Mouse (Mus musculus): ENCODE measurements around the gene Fbxo46. TPM values are rescaled to one million over a fixed set of nuclear protein-coding genes. Genes with fewer than 3 reads are reported as not detected.

The Fbxo46 gene
- polyA plus RNA-seq, 1 experiment from 2014 or later = 10.8 TPM

- WGBS = 53% methylated on average over 5 of the region's 5 CpGs
- peak overlapping the region; percentile 93 for H3K4me2 ChIP-seq (ENCODE audit: low read depth, low read length)
- H3K27me3 ChIP-seq (replicated peaks; ENCODE audit: control insufficient read depth, insufficient read depth, low read length) = no peaks in the 10 kb centered on the region
- peak overlapping the region; percentile 96 for H3K27ac ChIP-seq (ENCODE audit: low read length)
- no peak for ATAC-seq
- no peaks in the 10 kb centered on the region for H3K9me3 ChIP-seq (ENCODE audit: control insufficient read depth, low read length)
- H3K9ac ChIP-seq (ENCODE audit: low read depth, low read length) = peak overlapping the region; percentile 87
- peaks cover 44% of the 10 kb centered on the region for H3K4me1 ChIP-seq (ENCODE audit: control insufficient read depth, insufficient read depth, low read length)
- H3K4me3 ChIP-seq (ENCODE audit: low read length) = peak overlapping the region; percentile 78
- peaks cover 2% of the 10 kb centered on the region; the same call in 1 of the 2 replicates for H3K36me3 ChIP-seq (ENCODE audit: control insufficient read depth, insufficient read depth, low read length)
These were observed 23.2 kb upstream of the Fbxo46 start for GRCm38 (mm10) chr7:19096421-19096976.

- peak overlapping the region; percentile 87 for H3K9ac ChIP-seq (ENCODE audit: low read depth, low read length)
- no peak overlapping the region for H3K4me2 ChIP-seq (ENCODE audit: low read depth, low read length)
- H3K4me1 ChIP-seq (ENCODE audit: control insufficient read depth, insufficient read depth, low read length) = peaks cover 38% of the 10 kb centered on the region
- H3K27ac ChIP-seq (ENCODE audit: low read length) = peak overlapping the region; percentile 23
- H3K36me3 ChIP-seq (ENCODE audit: control insufficient read depth, insufficient read depth, low read length) = peaks cover 2% of the 10 kb centered on the region; the same call in 1 of the 2 replicates
- ATAC-seq = no peak
- H3K27me3 ChIP-seq (replicated peaks; ENCODE audit: control insufficient read depth, insufficient read depth, low read length) = no peaks in the 10 kb centered on the region
- H3K9me3 ChIP-seq (ENCODE audit: control insufficient read depth, low read length) = no peaks in the 10 kb centered on the region
- 44% methylated on average over 2 of the region's 2 CpGs for WGBS
- peak overlapping the region; percentile 3; the same call in 1 of the 2 replicates for H3K4me3 ChIP-seq (ENCODE audit: low read length)
These were observed 22.4 kb upstream of the Fbxo46 start for GRCm38 (mm10) chr7:19097217-19097616.

DNA sequence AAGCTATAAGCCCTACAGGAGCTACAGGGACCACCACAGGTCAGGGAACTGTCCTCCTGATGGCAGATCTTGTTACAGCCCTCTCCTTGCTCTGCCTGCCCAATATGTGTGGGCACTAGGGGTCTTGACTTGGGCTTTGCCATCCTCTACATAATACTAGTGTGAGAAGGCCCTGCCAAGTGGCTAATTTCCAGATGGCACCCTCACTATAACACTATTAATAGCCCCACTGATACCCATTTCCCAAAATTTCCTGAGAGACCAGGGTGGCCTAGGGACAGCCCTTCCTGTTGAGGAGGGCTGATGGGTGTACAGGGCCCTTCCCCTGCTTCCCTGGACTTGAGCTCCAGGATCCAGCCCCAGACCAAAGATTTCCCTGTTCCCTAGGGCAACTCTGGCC lies 21.8 kb upstream of the Fbxo46 start:
- H3K4me1 ChIP-seq (ENCODE audit: control insufficient read depth, insufficient read depth, low read length) = peaks cover 31% of the 10 kb centered on the region
- no peak overlapping the region for H3K4me3 ChIP-seq (ENCODE audit: low read length)
- peak overlapping the region; percentile 23; the same call in 1 of the 2 replicates for H3K27ac ChIP-seq (ENCODE audit: low read length)
- H3K4me2 ChIP-seq (ENCODE audit: low read depth, low read length) = no peak overlapping the region
- no peaks in the 10 kb centered on the region for H3K27me3 ChIP-seq (replicated peaks; ENCODE audit: control insufficient read depth, insufficient read depth, low read length)
- H3K36me3 ChIP-seq (ENCODE audit: control insufficient read depth, insufficient read depth, low read length) = peaks cover 2% of the 10 kb centered on the region; the same call in 1 of the 2 replicates
- H3K9ac ChIP-seq (ENCODE audit: low read depth, low read length) = no peak overlapping the region
- no peak for ATAC-seq
- H3K9me3 ChIP-seq (ENCODE audit: control insufficient read depth, low read length) = no peaks in the 10 kb centered on the region

GRCm38 (mm10) chr7:19098811-19099210 lies 20.8 kb upstream of the Fbxo46 start:
- no peak overlapping the region for H3K4me2 ChIP-seq (ENCODE audit: low read depth, low read length)
- H3K27ac ChIP-seq (ENCODE audit: low read length) = no peak overlapping the region
- ATAC-seq = no peak
- peaks cover 2% of the 10 kb centered on the region; the same call in 1 of the 2 replicates for H3K36me3 ChIP-seq (ENCODE audit: control insufficient read depth, insufficient read depth, low read length)
- no peaks in the 10 kb centered on the region for H3K27me3 ChIP-seq (replicated peaks; ENCODE audit: control insufficient read depth, insufficient read depth, low read length)
- no peak overlapping the region for H3K9ac ChIP-seq (ENCODE audit: low read depth, low read length)
- no peak overlapping the region for H3K4me3 ChIP-seq (ENCODE audit: low read length)
- 71% methylated on average over 7 of the region's 7 CpGs for WGBS
- H3K4me1 ChIP-seq (ENCODE audit: control insufficient read depth, insufficient read depth, low read length) = peaks cover 25% of the 10 kb centered on the region
- H3K9me3 ChIP-seq (ENCODE audit: control insufficient read depth, low read length) = no peaks in the 10 kb centered on the region

- no peak overlapping the region for H3K4me2 ChIP-seq (ENCODE audit: low read depth, low read length)
- peaks cover 2% of the 10 kb centered on the region; the same call in 1 of the 2 replicates for H3K36me3 ChIP-seq (ENCODE audit: control insufficient read depth, insufficient read depth, low read length)
- H3K27ac ChIP-seq (ENCODE audit: low read length) = no peak overlapping the region
- H3K4me3 ChIP-seq (ENCODE audit: low read length) = no peak overlapping the region
- no peak overlapping the region for H3K9ac ChIP-seq (ENCODE audit: low read depth, low read length)
- no peak for ATAC-seq
- H3K9me3 ChIP-seq (ENCODE audit: control insufficient read depth, low read length) = no peaks in the 10 kb centered on the region
- peaks cover 25% of the 10 kb centered on the region for H3K4me1 ChIP-seq (ENCODE audit: control insufficient read depth, insufficient read depth, low read length)
- no peaks in the 10 kb centered on the region for H3K27me3 ChIP-seq (replicated peaks; ENCODE audit: control insufficient read depth, insufficient read depth, low read length)
- 79% methylated on average over 1 of the region's 1 CpGs for WGBS
These were observed 19.4 kb upstream of the Fbxo46 start for GRCm38 (mm10) chr7:19100290-19100689.

GRCm38 (mm10) chr7:19103741-19104140 lies 15.9 kb upstream of the Fbxo46 start:
- Histone ChIP-seq H3K4me3 (ENCODE audit: low read length) (no peak overlapping the region), H3K4me2 (ENCODE audit: low read depth, low read length) (no peak overlapping the region), H3K27ac (ENCODE audit: low read length) (no peak overlapping the region), H3K4me1 (ENCODE audit: control insufficient read depth, insufficient read depth, low read length) (no peaks in the 10 kb centered on the region), H3K9ac (ENCODE audit: low read depth, low read length) (no peak overlapping the region), H3K36me3 (ENCODE audit: control insufficient read depth, insufficient read depth, low read length) (no peaks in the 10 kb centered on the region), H3K27me3 (replicated peaks; ENCODE audit: control insufficient read depth, insufficient read depth, low read length) (no peaks in the 10 kb centered on the region), H3K9me3 (ENCODE audit: control insufficient read depth, low read length) (no peaks in the 10 kb centered on the region)
- no peak for ATAC-seq

DNA sequence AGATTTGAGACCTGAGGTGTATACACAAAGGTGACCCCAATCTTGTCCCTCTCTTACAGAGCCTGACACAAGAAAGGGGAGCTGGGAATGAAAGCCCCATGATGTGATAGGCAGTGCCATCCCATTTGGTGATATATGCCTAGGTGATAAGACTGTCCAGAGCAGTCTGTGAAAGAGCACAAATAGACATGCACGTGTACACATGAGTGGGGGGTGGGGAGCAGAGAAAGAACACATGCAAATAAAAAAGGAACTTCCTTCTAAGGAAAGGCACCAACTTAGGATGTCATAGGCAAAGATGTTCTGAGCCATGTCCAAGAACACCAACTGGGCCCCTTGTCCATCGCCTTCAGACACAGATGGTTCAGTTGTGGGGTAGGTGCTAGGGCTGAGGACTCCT lies 15.2 kb upstream of the Fbxo46 start:
- WGBS = 75% methylated on average over 2 of the region's 2 CpGs
- no peaks in the 10 kb centered on the region for H3K27me3 ChIP-seq (replicated peaks; ENCODE audit: control insufficient read depth, insufficient read depth, low read length)
- no peak for ATAC-seq

DNA sequence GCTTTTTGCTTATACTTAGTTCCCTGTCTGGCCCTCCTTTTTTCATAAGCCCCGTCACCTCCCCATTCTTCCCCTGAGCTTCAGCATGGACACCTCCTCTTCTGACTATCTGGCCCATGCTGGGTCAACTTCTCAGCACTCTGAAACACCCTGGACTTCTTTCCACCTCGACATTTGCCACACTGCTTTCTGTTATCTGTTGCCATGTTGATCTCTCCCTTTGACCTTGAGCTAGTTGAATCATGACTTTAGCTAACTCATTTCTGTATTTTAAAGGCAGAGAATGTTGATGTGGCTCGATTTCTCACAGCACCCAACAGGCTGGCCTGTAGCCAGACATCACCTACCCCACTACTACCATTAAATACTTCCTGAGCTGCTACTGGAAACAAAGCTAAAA lies 12.2 kb upstream of the Fbxo46 start:
- no peak for ATAC-seq

More for the DNA sequence above, 15.2 kb upstream of the Fbxo46 start:
- Histone ChIP-seq H3K27ac (ENCODE audit: low read length) (no peak overlapping the region), H3K9me3 (ENCODE audit: control insufficient read depth, low read length) (no peaks in the 10 kb centered on the region), H3K4me3 (ENCODE audit: low read length) (no peak overlapping the region), H3K4me2 (ENCODE audit: low read depth, low read length) (no peak overlapping the region), H3K36me3 (ENCODE audit: control insufficient read depth, insufficient read depth, low read length) (no peaks in the 10 kb centered on the region), H3K9ac (ENCODE audit: low read depth, low read length) (no peak overlapping the region), H3K4me1 (ENCODE audit: control insufficient read depth, insufficient read depth, low read length) (no peaks in the 10 kb centered on the region)

GRCm38 (mm10) chr7:19109565-19109964 lies 10.1 kb upstream of the Fbxo46 start:
- 83% methylated on average over 1 of the region's 1 CpGs for WGBS
- Histone ChIP-seq H3K27me3 (replicated peaks; ENCODE audit: control insufficient read depth, insufficient read depth, low read length) (no peaks in the 10 kb centered on the region), H3K27ac (ENCODE audit: low read length) (no peak overlapping the region), H3K4me3 (ENCODE audit: low read length) (no peak overlapping the region), H3K4me2 (ENCODE audit: low read depth, low read length) (no peak overlapping the region), H3K4me1 (ENCODE audit: control insufficient read depth, insufficient read depth, low read length) (no peaks in the 10 kb centered on the region), H3K9me3 (ENCODE audit: control insufficient read depth, low read length) (no peaks in the 10 kb centered on the region), H3K36me3 (ENCODE audit: control insufficient read depth, insufficient read depth, low read length) (no peaks in the 10 kb centered on the region), H3K9ac (ENCODE audit: low read depth, low read length) (no peak overlapping the region)
- ATAC-seq = no peak

More for the DNA sequence above, 12.2 kb upstream of the Fbxo46 start:
- Histone ChIP-seq H3K9ac (ENCODE audit: low read depth, low read length) (no peak overlapping the region), H3K27me3 (replicated peaks; ENCODE audit: control insufficient read depth, insufficient read depth, low read length) (no peaks in the 10 kb centered on the region), H3K4me1 (ENCODE audit: control insufficient read depth, insufficient read depth, low read length) (no peaks in the 10 kb centered on the region), H3K9me3 (ENCODE audit: control insufficient read depth, low read length) (no peaks in the 10 kb centered on the region), H3K4me2 (ENCODE audit: low read depth, low read length) (no peak overlapping the region), H3K4me3 (ENCODE audit: low read length) (no peak overlapping the region), H3K27ac (ENCODE audit: low read length) (no peak overlapping the region), H3K36me3 (ENCODE audit: control insufficient read depth, insufficient read depth, low read length) (no peaks in the 10 kb centered on the region)
- WGBS = 47% methylated on average over 3 of the region's 3 CpGs
